In genomic region chr10:128358796-128359195, GRCm38 (mm10) we compare ENCODE assay signal across 8 mouse cellular contexts. TPM values are rescaled to one million over a fixed set of nuclear protein-coding genes. Genes with fewer than 3 reads are reported as not detected.
A peak's percentile ranks its signal among the peaks of the same experiment; 100 is the strongest.
DNase-seq lines count a peak whose midpoint lies in the region; ATAC-seq and TF ChIP-seq lines count a peak whose summit lies in the region.

No protein-coding gene starts in this region.

- no peaks in the 10 kb centered on the region for H3K9me3 ChIP-seq in hindbrain, embryonic 16.5 days (ENCODE audit: control insufficient read depth, low read length)

- no peaks in the 10 kb centered on the region for H3K27me3 ChIP-seq in heart, adult 2 months (ENCODE audit: control insufficient read depth, insufficient read depth, low read length)
- no peaks in the 10 kb centered on the region for H3K27me3 ChIP-seq in hindbrain, embryonic 16.5 days (replicated peaks; ENCODE audit: control insufficient read depth, insufficient read depth, low read length)

- 32% methylated on average over 2 of the region's 2 CpGs for WGBS in heart, adult 2 months
- 51% methylated on average over 2 of the region's 2 CpGs for WGBS in hindbrain, embryonic 16.5 days

- TF ChIP-seq CTCF in heart, adult 2 months (IDR thresholded peaks at IDR 0.05): peak; percentile 81

- H3K9ac ChIP-seq in heart, adult 2 months (ENCODE audit: low read depth, low read length): no peak overlapping the region
- H3K9ac ChIP-seq in hindbrain, embryonic 16.5 days (ENCODE audit: low read depth, low read length): no peak overlapping the region

- no peaks in the 10 kb centered on the region for H3K4me1 ChIP-seq in heart, adult 2 months (ENCODE audit: control insufficient read depth, insufficient read depth, low read length)
- H3K4me1 ChIP-seq in hindbrain, embryonic 16.5 days (ENCODE audit: control insufficient read depth, insufficient read depth, low read depth, low read length): no peaks in the 10 kb centered on the region

- TF ChIP-seq POLR2A in heart, adult 2 months (IDR thresholded peaks at IDR 0.05; ENCODE audit: insufficient read depth, low read depth, low read length): no peak

- TF ChIP-seq EP300 in heart, adult 2 months (IDR thresholded peaks at IDR 0.05; ENCODE audit: insufficient read depth, low read depth, low read length): no peak

- H3K4me2 ChIP-seq in hindbrain, embryonic 16.5 days (ENCODE audit: low read length): no peak overlapping the region

- DNase-seq in heart, adult 2 months: peak in 1 of 2 experiments; percentile 38
- no peak for DNase-seq in heart, adult 8-10 months (ENCODE audit: low spot score)
- DNase-seq in urinary bladder, postnatal 14 days (ENCODE audit: low spot score): peak; percentile 67
- DNase-seq in urinary bladder, adult 18-20 months (ENCODE audit: low spot score in 2 of 2): no peak
- peak; percentile 73 for DNase-seq in cerebellum, adult 9-10 months
- DNase-seq in layer of hippocampus, adult 9-10 months (ENCODE audit: low spot score): peak; percentile 58
- peak; percentile 39 to 64 for DNase-seq in natural killer cell, adult 2 months (ENCODE audit: low spot score in 2 of 2)

- no peak overlapping the region for H3K4me3 ChIP-seq in heart, adult 2 months
- no peak overlapping the region for H3K4me3 ChIP-seq in hindbrain, embryonic 16.5 days (ENCODE audit: low read length)

- H3K36me3 ChIP-seq in heart, adult 2 months (ENCODE audit: control insufficient read depth, insufficient read depth, low read length): peaks cover 17% of the 10 kb centered on the region
- H3K36me3 ChIP-seq in hindbrain, embryonic 16.5 days (ENCODE audit: control insufficient read depth, insufficient read depth, low read length): peaks cover 46% of the 10 kb centered on the region

- ATAC-seq in hindbrain, embryonic 16.5 days: no peak

- intact Hi-C loops in heart, adult 2 months (cut with DNase I): loop anchor here (1.0 kb wide), 2 partner anchors 13 to 23 kb away; no protein-coding TSS in a partner anchor

- no peaks in the 10 kb centered on the region for H3K79me2 ChIP-seq in heart, adult 2 months (replicated peaks; ENCODE audit: control insufficient read depth, insufficient read depth, low read length)

- no peak overlapping the region for H3K27ac ChIP-seq in heart, adult 2 months
- no peak overlapping the region for H3K27ac ChIP-seq in hindbrain, embryonic 16.5 days (ENCODE audit: low read depth, low read length)

RNA-seq across cellular contexts. Expression of gene Coq10a, which starts 10.0 kb away (rescaled TPM):
- 100 to 1,000 TPM; 332 to 391 TPM for total RNA-seq in heart, adult 2 months (2021)
- 356 and 500 TPM in 2 replicates for polyA plus RNA-seq in heart, adult 2 months (2012; rRNA removed)
- total RNA-seq in heart, adult 8-10 months (2022): 100 to 1,000 TPM; 365 to 443 (median 423) TPM
- 11.4 and 32.3 TPM in 2 replicates for polyA plus RNA-seq in hindbrain, embryonic 16.5 days (2015; fragmentation: Nextera tagmentation; extraction: Ambion mirVana)

RNA-seq across cellular contexts. Expression of gene Ankrd52, which starts 18.1 kb away (rescaled TPM):
- total RNA-seq in heart, adult 2 months (2021): 10 to 100 TPM; 41.8 to 47.5 TPM
- polyA plus RNA-seq in heart, adult 2 months (2012; rRNA removed): 29.2 and 34.6 TPM in 2 replicates
- 10 to 100 TPM; 39.8 to 45.9 (median 44.0) TPM for total RNA-seq in heart, adult 8-10 months (2022)
- polyA plus RNA-seq in hindbrain, embryonic 16.5 days (2015; fragmentation: Nextera tagmentation; extraction: Ambion mirVana): 9.9 and 12.1 TPM in 2 replicates

RNA-seq across cellular contexts. Expression of gene Cs, which starts 21.3 kb away (rescaled TPM):
- 1,000 to 10,000 TPM in 1 of 2 experiments, 100 to 1,000 TPM in 1; 947 to 1,091 TPM for total RNA-seq in heart, adult 2 months (2021)
- 1,148 and 1,658 TPM in 2 replicates for polyA plus RNA-seq in heart, adult 2 months (2012; rRNA removed)
- 1,000 to 10,000 TPM in 3 of 4 experiments, 100 to 1,000 TPM in 1; 991 to 1,066 (median 1,045) TPM for total RNA-seq in heart, adult 8-10 months (2022)
- polyA plus RNA-seq in hindbrain, embryonic 16.5 days (2015; fragmentation: Nextera tagmentation; extraction: Ambion mirVana): 303 and 314 TPM in 2 replicates

RNA-seq across cellular contexts. Expression of gene Cnpy2, which starts 36.5 kb away (rescaled TPM):
- 10 to 100 TPM; 58.9 to 65.3 TPM for total RNA-seq in heart, adult 2 months (2021)
- polyA plus RNA-seq in heart, adult 2 months (2012; rRNA removed): 27.8 and 48.0 TPM in 2 replicates
- 10 to 100 TPM; 54.6 to 73.4 (median 61.2) TPM for total RNA-seq in heart, adult 8-10 months (2022)
- 196 and 202 TPM in 2 replicates for polyA plus RNA-seq in hindbrain, embryonic 16.5 days (2015; fragmentation: Nextera tagmentation; extraction: Ambion mirVana)

RNA-seq across cellular contexts. Expression of gene Slc39a5, which starts 42.2 kb away (rescaled TPM):
- not detected for total RNA-seq in heart, adult 2 months (2021)
- polyA plus RNA-seq in heart, adult 2 months (2012; rRNA removed): not detected in 2 replicates
- not detected for total RNA-seq in heart, adult 8-10 months (2022)
- 0.36 and 0.41 TPM in 2 replicates for polyA plus RNA-seq in hindbrain, embryonic 16.5 days (2015; fragmentation: Nextera tagmentation; extraction: Ambion mirVana)

Comparison
In these comparisons a context has a peak if more than half of its experiments do, and no peak if none do; other contexts are left out.
1. DNase-seq: peak in urinary bladder, postnatal 14 days (single experiment), cerebellum, adult 9-10 months (single experiment), layer of hippocampus, adult 9-10 months (single experiment) and natural killer cell, adult 2 months (2 of 2); none in heart, adult 8-10 months (single experiment) and urinary bladder, adult 18-20 months (0 of 2).